Mouse (Mus musculus) CH12.LX (cell line): Measurements from ENCODE around the gene Pex11b. TPM values are rescaled to one million over a fixed set of nuclear protein-coding genes. Genes with fewer than 3 reads are reported as not detected.

ENCODE experiments used
- DNase-seq: peaks from one replicate; pipeline ENCODE4 v3.0.0-alpha.2; 2013; ENCODE audit errors: extremely low read depth
- H3K27ac ChIP-seq: 2 replicates; pipeline ENCODE4 v1.5.1; 2012; ENCODE audit warnings: low read depth, mild to moderate bottlenecking, control low read depth, moderate library complexity; ENCODE audit not compliant: insufficient read depth
- H3K27me3 ChIP-seq: replicated peaks from 2 replicates; pipeline ENCODE3; 2012; ENCODE audit warnings: inconsistent platforms
- H3K36me3 ChIP-seq, 2 experiments: replicated peaks in 1 of 2; 2 replicates each; pipeline versions ENCODE3 to v1.6.1; 2012; ENCODE audit warnings: inconsistent platforms in 1 of 2, low read length in 1 of 2, mild to moderate bottlenecking in 1 of 2, mixed read lengths in 1 of 2, moderate library complexity in 1 of 2; ENCODE audit not compliant: control insufficient read depth in 1 of 2, insufficient read depth in 1 of 2
- H3K4me1 ChIP-seq, 2 experiments: 2 replicates each; pipeline ENCODE4 v1.6.1; 2012; ENCODE audit warnings: inconsistent platforms in 1 of 2, moderate library complexity in 1 of 2; ENCODE audit not compliant: insufficient read depth in 2 of 2, control insufficient read depth in 1 of 2
- H3K4me2 ChIP-seq: 2 replicates; pipeline ENCODE4 v1.6.1; 2012; ENCODE audit warnings: low read depth, mild to moderate bottlenecking, control low read depth; ENCODE audit not compliant: poor library complexity, insufficient read depth, severe bottlenecking
- H3K4me3 ChIP-seq, 3 experiments: fragments of 150-350 bp in 1 of 3; sonication (generic) in 1 of 3; replicated peaks in 1 of 3; 2 replicates each; pipeline versions ENCODE3 to v1.5.1; 2011 to 2012; ENCODE audit warnings: low read depth in 2 of 3, low read length in 2 of 3, mild to moderate bottlenecking in 2 of 3, moderate library complexity in 2 of 3, control low read depth in 1 of 3, improper control_type of control experiment in 1 of 3, inconsistent platforms in 1 of 3, mixed read lengths in 1 of 3; ENCODE audit not compliant: poor library complexity in 1 of 3
- H3K79me2 ChIP-seq: replicated peaks from 2 replicates; pipeline ENCODE4 v1.6.1; 2012; ENCODE audit warnings: mild to moderate bottlenecking, moderate library complexity; ENCODE audit not compliant: control insufficient read depth, poor library complexity, insufficient read depth, severe bottlenecking; ENCODE audit errors: extremely low read depth
- H3K9ac ChIP-seq: 2 replicates; pipeline ENCODE4 v1.6.1; 2012; ENCODE audit warnings: low read depth, mild to moderate bottlenecking, control low read depth, moderate library complexity; ENCODE audit not compliant: insufficient read depth
- H3K9me3 ChIP-seq: replicated peaks from 2 replicates; pipeline ENCODE3; 2012; ENCODE audit warnings: low read length, inconsistent platforms, mixed read lengths
- CHD1 ChIP-seq: IDR thresholded peaks from 2 replicates; pipeline ENCODE4 v1.6.1; 2012; ENCODE audit warnings: low read depth, low read length, improper control_type of control experiment, inconsistent platforms
- CHD2 ChIP-seq: IDR thresholded peaks from 2 replicates; pipeline ENCODE4 v1.6.1; 2011; ENCODE audit warnings: low read length, improper control_type of control experiment
- CTCF ChIP-seq, 2 experiments: IDR thresholded peaks in 1 of 2; conservative IDR thresholded peaks in 1 of 2; 2 replicates each; pipeline ENCODE4 v1.5.1; 2011 to 2012; ENCODE audit warnings: low read depth in 2 of 2, low read length in 2 of 2, improper control_type of control experiment in 1 of 2, inconsistent platforms in 1 of 2, mild to moderate bottlenecking in 1 of 2, moderate library complexity in 1 of 2
- ELF1 ChIP-seq: IDR thresholded peaks from 2 replicates; pipeline ENCODE4 v1.6.1; 2014; ENCODE audit warnings: low read depth, mild to moderate bottlenecking, inconsistent platforms, low read length, improper control_type of control experiment
- EP300 ChIP-seq: IDR thresholded peaks from 2 replicates; pipeline ENCODE4 v1.6.1; 2011; ENCODE audit warnings: low read length, improper control_type of control experiment
- HCFC1 ChIP-seq: IDR thresholded peaks from 2 replicates; pipeline ENCODE4 v1.6.1; 2012; ENCODE audit warnings: low read depth, mild to moderate bottlenecking, inconsistent platforms, low read length, improper control_type of control experiment
- JUND ChIP-seq: conservative IDR thresholded peaks from 2 replicates; pipeline ENCODE4 v1.6.1; 2011; ENCODE audit warnings: low read depth, low read length, improper control_type of control experiment
- KAT2A ChIP-seq: IDR thresholded peaks from 2 replicates; pipeline ENCODE4 v1.6.1; 2012; ENCODE audit warnings: low read length, improper control_type of control experiment, inconsistent platforms; ENCODE audit not compliant: insufficient replicate concordance
- MAFK ChIP-seq: IDR thresholded peaks from 2 replicates; pipeline ENCODE4 v1.6.1; 2011; ENCODE audit warnings: low read length, improper control_type of control experiment; ENCODE audit not compliant: insufficient replicate concordance
- MAX ChIP-seq: IDR thresholded peaks from 2 replicates; pipeline ENCODE4 v1.6.1; 2011; ENCODE audit warnings: low read length, improper control_type of control experiment
- MAZ ChIP-seq: IDR thresholded peaks from 2 replicates; pipeline ENCODE4 v1.6.1; 2012; ENCODE audit warnings: low read depth, mild to moderate bottlenecking, inconsistent platforms, low read length, improper control_type of control experiment, moderate library complexity
- MEF2A ChIP-seq: IDR thresholded peaks from 2 replicates; pipeline ENCODE4 v1.6.1; 2014; ENCODE audit warnings: low read depth, mild to moderate bottlenecking, inconsistent platforms, low read length, improper control_type of control experiment, borderline replicate concordance
- MYC ChIP-seq: IDR thresholded peaks from 2 replicates; pipeline ENCODE4 v1.6.1; 2011; ENCODE audit warnings: low read depth, mild to moderate bottlenecking, improper control_type of control experiment, low read length
- NRF1 ChIP-seq: IDR thresholded peaks from 2 replicates; pipeline ENCODE4 v1.6.1; 2014; ENCODE audit warnings: low read depth, mild to moderate bottlenecking, inconsistent platforms, low read length, improper control_type of control experiment, moderate library complexity
- PAX5 ChIP-seq: IDR thresholded peaks from 2 replicates; pipeline ENCODE4 v1.6.1; 2012; ENCODE audit warnings: low read length, inconsistent platforms, mixed read lengths
- RAD21 ChIP-seq: IDR thresholded peaks from 2 replicates; pipeline ENCODE4 v1.6.1; 2011; ENCODE audit warnings: low read depth, mild to moderate bottlenecking, low read length, improper control_type of control experiment, moderate library complexity
- SMC3 ChIP-seq: IDR thresholded peaks from 2 replicates; pipeline ENCODE4 v1.6.1; 2011; ENCODE audit warnings: low read depth, low read length, improper control_type of control experiment
- TBP ChIP-seq: conservative IDR thresholded peaks from 2 replicates; pipeline ENCODE4 v1.6.1; 2011; ENCODE audit warnings: low read depth, low read length, improper control_type of control experiment
- TCF12 ChIP-seq: IDR thresholded peaks from 2 replicates; pipeline ENCODE4 v1.6.1; 2014; ENCODE audit warnings: low read depth, mild to moderate bottlenecking, inconsistent platforms, low read length, improper control_type of control experiment
- USF1 ChIP-seq: IDR thresholded peaks from 2 replicates; pipeline ENCODE4 v1.6.1; 2014; ENCODE audit warnings: low read depth, mild to moderate bottlenecking, inconsistent platforms, low read length, improper control_type of control experiment
- USF2 ChIP-seq: conservative IDR thresholded peaks from 2 replicates; pipeline ENCODE4 v1.6.1; 2011; ENCODE audit warnings: low read depth, low read length, improper control_type of control experiment
- ZNF384 ChIP-seq: IDR thresholded peaks from 2 replicates; pipeline ENCODE4 v1.6.1; 2012; ENCODE audit warnings: low read depth, low read length, improper control_type of control experiment, inconsistent platforms
- dilution Hi-C: fragments of 300-500 bp; cut with MboI; formaldehyde crosslinking; loops from 2 replicates; pipeline ENCODE4 v1.14.3; 2020; ENCODE audit warnings: low sequenced_read_pairs; ENCODE audit not compliant: extremely low pct_unique_long_range_greater_than_20kb, extremely low pct_ligation_motif_present
- in situ Hi-C: fragments of 300-500 bp; cut with MboI; formaldehyde crosslinking; loops from 3 replicates; pipeline ENCODE4 v1.14.3; 2019; ENCODE audit warnings: low sequenced_read_pairs, low pct_ligation_motif_present, low pct_unique_long_range_greater_than_20kb, mixed read lengths
- polyA plus RNA-seq: library from polyadenylated mRNA; unstranded; fragments of >175 nt; gene quantifications from 2 replicates; pipeline ENCODE4 v1.2.1, GENCODE M21; 2012; ENCODE audit warnings: low read depth; ENCODE audit not compliant: insufficient read length
- total RNA-seq, 2 experiments: library from RNA; depleted of rRNA; stranded (reverse); fragments of 300-350 nt in 1 of 2; fragments of >200 nt in 1 of 2; gene quantifications; 2 replicates each; pipeline ENCODE4 v1.2.3; 2012 to 2014

Pex11b gene
- total and polyA plus RNA-seq, 3 experiments: 23.4 to 33.1 (median 27.9) TPM

- Histone ChIP-seq H3K27ac (peak overlapping the region; percentile 26; the same call in 1 of the 2 replicates), H3K4me3 (peak overlapping the region; percentile 67 to 91 (median 70)), H3K9ac (peak overlapping the region; percentile 89), H3K79me2 (peaks cover 10% of the 10 kb centered on the region), H3K9me3 (no peaks in the 10 kb centered on the region), H3K27me3 (no peaks in the 10 kb centered on the region), H3K4me1 (peaks cover 6 to 30% of the 10 kb centered on the region in 2 experiments), H3K36me3 (peaks cover 29 to 66% of the 10 kb centered on the region in 2 experiments), H3K4me2 (peak overlapping the region; percentile 88)
- dilution Hi-C loops: no loop called here
- TF ChIP-seq EP300: no peak
- TF ChIP-seq MYC: no peak
- no peak for TF ChIP-seq USF1
- TF ChIP-seq TCF12: no peak
- TF ChIP-seq MEF2A: no peak
- TF ChIP-seq KAT2A: no peak
- no peak for TF ChIP-seq TBP
- TF ChIP-seq RAD21: no peak
- in situ Hi-C loops: no loop called here
- no peak for DNase-seq
Observed at GRCm38 (mm10) chr3:96635906-96636305, 730 bp downstream of the Pex11b start.

- Histone ChIP-seq H3K9me3 (no peaks in the 10 kb centered on the region), H3K27me3 (no peaks in the 10 kb centered on the region), H3K4me3 (peak overlapping the region; percentile 67 to 91 (median 70)), H3K9ac (peak overlapping the region; percentile 89), H3K27ac (0 out of 2 replicates have a peak overlapping the region, but pooled peaks have one; percentile 38), H3K36me3 (peaks cover 24 to 66% of the 10 kb centered on the region in 2 experiments), H3K4me1 (peaks cover 6 to 25% of the 10 kb centered on the region in 2 experiments), H3K79me2 (peaks cover 7% of the 10 kb centered on the region), H3K4me2 (peak overlapping the region; percentile 88)
- dilution Hi-C loops: no loop called here
- TF ChIP-seq MYC (no peak), CHD1 (no peak), MEF2A (no peak), MAFK (no peak), KAT2A (no peak), HCFC1 (no peak), TBP (no peak), USF2 (no peak), NRF1 (no peak), ZNF384 (no peak), MAZ (no peak), SMC3 (no peak), CHD2 (no peak), CTCF (conservative IDR thresholded peaks at IDR 0.05 in 1 of 2, IDR thresholded peaks at IDR 0.05 in 1 of 2; ENCODE audit: low read depth in 2 of 2, low read length in 2 of 2) (no peak), ELF1 (no peak), MAX (no peak), PAX5 (no peak), RAD21 (no peak), JUND (no peak), EP300 (no peak)
- in situ Hi-C loops: no loop called here
- no peak for DNase-seq
Observed at GRCm38 (mm10) chr3:96636448-96636847, 1.3 kb downstream of the Pex11b start.
